Mouse (Mus musculus): ENCODE data around the gene Tnip1. TPM values are rescaled to one million over a fixed set of nuclear protein-coding genes. Genes with fewer than 3 reads are reported as not detected.

Gene Tnip1
- total and polyA plus RNA-seq, 3 experiments = 36.1 to 137 (median 67.8) TPM

- no peak for TF ChIP-seq NRF1 (IDR thresholded peaks at IDR 0.05; ENCODE audit: low read depth, low read length)
- H3K79me2 ChIP-seq (replicated peaks; ENCODE audit: control insufficient read depth, extremely low read depth, insufficient read depth, poor library complexity, severe bottlenecking) = no peaks in the 10 kb centered on the region
- H3K9me3 ChIP-seq (replicated peaks; ENCODE audit: low read length) = no peaks in the 10 kb centered on the region
- H3K27me3 ChIP-seq (replicated peaks) = no peaks in the 10 kb centered on the region
- peaks cover 0 to 1% of the 10 kb centered on the region in 2 experiments for H3K36me3 ChIP-seq (replicated peaks in 1 of 2; ENCODE audit: control insufficient read depth in 1 of 2, insufficient read depth in 1 of 2, low read length in 1 of 2)
- in situ Hi-C loops (cut with MboI; ENCODE audit: low pct_ligation_motif_present, low pct_unique_long_range_greater_than_20kb, low sequenced_read_pairs) (loop anchor here (10.0 to 25.0 kb wide), 2 partner anchors 274 to 506 kb away; partner anchors contain the start of gene Slc36a3), dilution Hi-C loops (cut with MboI; ENCODE audit: extremely low pct_ligation_motif_present, extremely low pct_unique_long_range_greater_than_20kb, low sequenced_read_pairs) (no loop called here)
- no peak overlapping the region for H3K4me2 ChIP-seq (ENCODE audit: insufficient read depth, low read depth, poor library complexity, severe bottlenecking)
- no peak overlapping the region for H3K9ac ChIP-seq (ENCODE audit: insufficient read depth, low read depth)
- H3K4me1 ChIP-seq (ENCODE audit: control insufficient read depth in 1 of 2, insufficient read depth in 2 of 2) = peaks cover 3 to 16% of the 10 kb centered on the region in 2 experiments
- no peak overlapping the region for H3K4me3 ChIP-seq (replicated peaks in 1 of 3; ENCODE audit: low read depth in 2 of 3, low read length in 2 of 3, poor library complexity in 1 of 3)
- no peak for DNase-seq (ENCODE audit: extremely low read depth)
- no peak overlapping the region for H3K27ac ChIP-seq (ENCODE audit: insufficient read depth, low read depth)
These were observed 81.7 kb downstream of the Tnip1 start for GRCm38 (mm10) chr11:54881051-54881474.

DNA sequence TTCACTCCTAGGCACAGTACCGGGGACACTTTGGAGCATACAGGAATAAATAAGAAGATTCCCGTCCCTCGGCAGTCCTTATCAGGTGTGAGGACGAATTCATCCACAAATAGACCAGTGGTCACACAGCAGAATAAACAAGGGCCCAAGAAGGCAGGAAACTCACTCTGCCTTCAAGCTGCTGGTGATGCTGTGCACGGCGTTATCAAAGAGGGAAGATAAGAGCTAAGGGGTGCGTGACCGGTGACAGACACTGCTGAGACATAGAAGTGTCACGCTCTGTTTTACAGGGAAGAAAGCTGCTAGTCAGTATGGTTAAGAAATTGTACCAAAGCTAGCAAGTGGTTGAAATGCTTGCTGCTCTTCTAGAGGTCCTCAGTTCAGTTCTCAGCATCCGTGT lies 82.8 kb downstream of the Tnip1 start:
- H3K4me1 ChIP-seq (ENCODE audit: control insufficient read depth in 1 of 2, insufficient read depth in 2 of 2) = peaks cover 3 to 13% of the 10 kb centered on the region in 2 experiments
- H3K79me2 ChIP-seq (replicated peaks; ENCODE audit: control insufficient read depth, extremely low read depth, insufficient read depth, poor library complexity, severe bottlenecking) = no peaks in the 10 kb centered on the region
- H3K9ac ChIP-seq (ENCODE audit: insufficient read depth, low read depth) = no peak overlapping the region
- H3K27me3 ChIP-seq (replicated peaks) = no peaks in the 10 kb centered on the region
- dilution Hi-C loops (cut with MboI; ENCODE audit: extremely low pct_ligation_motif_present, extremely low pct_unique_long_range_greater_than_20kb, low sequenced_read_pairs) (no loop called here), in situ Hi-C loops (cut with MboI; ENCODE audit: low pct_ligation_motif_present, low pct_unique_long_range_greater_than_20kb, low sequenced_read_pairs) (loop anchor here (10.0 to 25.0 kb wide), 2 partner anchors 275 to 507 kb away; partner anchors contain the start of gene Slc36a3)
- DNase-seq (ENCODE audit: extremely low read depth) = no peak
- TF ChIP-seq ETS1 (conservative IDR thresholded peaks at IDR 0.05; ENCODE audit: low read depth, low read length) (no peak), KAT2A (IDR thresholded peaks at IDR 0.05; ENCODE audit: insufficient replicate concordance, low read length) (no peak), IRF4 (IDR thresholded peaks at IDR 0.05; ENCODE audit: low read depth, low read length) (no peak), CHD1 (IDR thresholded peaks at IDR 0.05; ENCODE audit: low read depth, low read length) (no peak), USF1 (IDR thresholded peaks at IDR 0.05; ENCODE audit: low read depth, low read length) (no peak), E2F4 (IDR thresholded peaks at IDR 0.05; ENCODE audit: insufficient replicate concordance, low read depth, low read length) (no peak), TBP (conservative IDR thresholded peaks at IDR 0.05; ENCODE audit: low read depth, low read length) (no peak), MEF2A (IDR thresholded peaks at IDR 0.05; ENCODE audit: borderline replicate concordance, low read depth, low read length) (no peak), MYC (IDR thresholded peaks at IDR 0.05; ENCODE audit: low read depth, low read length) (no peak), HCFC1 (IDR thresholded peaks at IDR 0.05; ENCODE audit: low read depth, low read length) (no peak), USF2 (conservative IDR thresholded peaks at IDR 0.05; ENCODE audit: low read depth, low read length) (no peak), PAX5 (IDR thresholded peaks at IDR 0.05; ENCODE audit: low read length) (no peak), NELFE (IDR thresholded peaks at IDR 0.05; ENCODE audit: low read depth, low read length) (no peak)
- no peak overlapping the region for H3K4me2 ChIP-seq (ENCODE audit: insufficient read depth, low read depth, poor library complexity, severe bottlenecking)
- no peaks in the 10 kb centered on the region for H3K9me3 ChIP-seq (replicated peaks; ENCODE audit: low read length)
- peaks cover 0 to 5% of the 10 kb centered on the region in 2 experiments for H3K36me3 ChIP-seq (replicated peaks in 1 of 2; ENCODE audit: control insufficient read depth in 1 of 2, insufficient read depth in 1 of 2, low read length in 1 of 2)
- H3K27ac ChIP-seq (ENCODE audit: insufficient read depth, low read depth) = no peak overlapping the region
- no peak overlapping the region for H3K4me3 ChIP-seq (replicated peaks in 1 of 3; ENCODE audit: low read depth in 2 of 3, low read length in 2 of 3, poor library complexity in 1 of 3)
